Mouse (Mus musculus) hindbrain, embryonic 13.5 days (tissue): ENCODE data around the gene Sox8. TPM values are rescaled to one million over a fixed set of nuclear protein-coding genes. Genes with fewer than 3 reads are reported as not detected.

Source experiments
- ATAC-seq: fragments of 200-750 bp; cut with Nextera tagmentation; 2 replicates; pipeline ENCODE4 v1.8.0; 2017; ENCODE audit warnings: moderate TSS enrichment; ENCODE audit not compliant: low FRiP score
- H3K27ac ChIP-seq: fragments of 300-500 bp; sonication (generic); 2 replicates; pipeline ENCODE4 v1.5.1; 2015; ENCODE audit warnings: inconsistent platforms, mild to moderate bottlenecking, moderate library complexity
- H3K27me3 ChIP-seq: fragments of 300-500 bp; sonication (generic); 2 replicates; pipeline ENCODE4 v1.6.1; 2015; ENCODE audit warnings: mild to moderate bottlenecking, inconsistent platforms
- H3K36me3 ChIP-seq: fragments of 300-500 bp; sonication (generic); 2 replicates; pipeline ENCODE4 v1.6.1; 2015; ENCODE audit warnings: mild to moderate bottlenecking, inconsistent platforms
- H3K4me1 ChIP-seq: fragments of 300-500 bp; sonication (generic); replicated peaks from 2 replicates; pipeline ENCODE4 v1.6.1; 2015; ENCODE audit warnings: inconsistent platforms
- H3K4me2 ChIP-seq: fragments of 300-500 bp; sonication (generic); 2 replicates; pipeline ENCODE4 v1.6.1; 2015; ENCODE audit warnings: inconsistent platforms, mild to moderate bottlenecking, moderate library complexity
- H3K4me3 ChIP-seq: fragments of 300-500 bp; sonication (generic); 2 replicates; pipeline ENCODE4 v1.5.1; 2015; ENCODE audit warnings: mild to moderate bottlenecking, inconsistent platforms
- H3K9ac ChIP-seq: fragments of 300-500 bp; sonication (generic); 2 replicates; pipeline ENCODE4 v1.6.1; 2015; ENCODE audit warnings: mild to moderate bottlenecking, inconsistent platforms
- H3K9me3 ChIP-seq: fragments of 300-500 bp; sonication (generic); 2 replicates; pipeline ENCODE4 v1.6.1; 2016; ENCODE audit warnings: inconsistent platforms
- WGBS: fragments of 180-500 bp; shearing (Covaris S2); methylation state at CpG from one replicate; pipeline ENCODE4 v1.1.7; 2015; 5-methylcytosine and 5-hydroxymethylcytosine counted together
- polyA plus RNA-seq: library from polyadenylated mRNA; unstranded; fragments of >200 nt; fragmentation: Nextera tagmentation; extraction: Ambion mirVana; gene quantifications from 2 replicates; pipeline ENCODE4 v1.2.1, GENCODE M21; 2015

The Sox8 gene
- polyA plus RNA-seq, 1 experiment from 2014 or later = 11.8 TPM

GRCm38 (mm10) chr17:25597537-25597936, 27.1 kb upstream of the Sox8 start:
- Histone ChIP-seq H3K9ac (peak overlapping the region; percentile 24; the same call in 1 of the 2 replicates), H3K9me3 (no peaks in the 10 kb centered on the region), H3K36me3 (peaks cover 20% of the 10 kb centered on the region), H3K4me1 (peaks cover 14% of the 10 kb centered on the region), H3K4me2 (no peak overlapping the region), H3K4me3 (no peak overlapping the region), H3K27ac (no peak overlapping the region; the same call in 1 of the 2 replicates), H3K27me3 (no peaks in the 10 kb centered on the region)
- 75% methylated on average over 3 of the region's 3 CpGs for WGBS
- no peak for ATAC-seq

DNA sequence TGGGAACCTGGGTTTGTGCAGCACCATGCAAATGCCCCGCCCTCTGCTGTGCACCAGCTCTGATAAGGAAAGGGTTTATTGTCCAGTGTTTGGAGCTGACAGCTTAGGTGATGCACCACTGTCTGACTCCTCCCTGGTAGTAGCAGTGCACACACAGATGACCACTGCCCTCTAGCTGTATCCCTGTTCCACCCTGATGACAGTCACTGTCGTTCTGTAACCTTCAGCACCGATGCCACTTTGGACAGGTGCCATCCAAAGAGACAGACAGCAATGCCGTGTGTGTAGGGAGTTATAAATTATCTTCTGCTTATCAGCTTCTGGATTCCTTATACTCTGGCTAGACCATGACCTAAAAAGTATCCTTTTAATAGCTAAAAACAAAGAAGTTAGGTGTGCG, 25.0 kb upstream of the Sox8 start:
- Histone ChIP-seq H3K4me1 (peaks cover 14% of the 10 kb centered on the region), H3K9me3 (no peaks in the 10 kb centered on the region), H3K36me3 (peaks cover 27% of the 10 kb centered on the region), H3K27me3 (no peaks in the 10 kb centered on the region), H3K27ac (no peak overlapping the region), H3K4me3 (no peak overlapping the region), H3K9ac (no peak overlapping the region), H3K4me2 (no peak overlapping the region)
- 87% methylated on average over 5 of the region's 5 CpGs for WGBS
- ATAC-seq = no peak

GRCm38 (mm10) chr17:25593411-25594261, 23.1 kb upstream of the Sox8 start:
- H3K4me2 ChIP-seq = no peak overlapping the region
- WGBS = 72% methylated on average over 22 of the region's 22 CpGs
- H3K9ac ChIP-seq = no peak overlapping the region
- H3K36me3 ChIP-seq = peaks cover 41% of the 10 kb centered on the region
- H3K9me3 ChIP-seq = no peaks in the 10 kb centered on the region
- H3K27ac ChIP-seq = peak overlapping the region; percentile 40; the same call in 1 of the 2 replicates
- H3K4me1 ChIP-seq = peaks cover 14% of the 10 kb centered on the region
- H3K4me3 ChIP-seq = no peak overlapping the region
- H3K27me3 ChIP-seq = no peaks in the 10 kb centered on the region
- ATAC-seq = no peak

DNA sequence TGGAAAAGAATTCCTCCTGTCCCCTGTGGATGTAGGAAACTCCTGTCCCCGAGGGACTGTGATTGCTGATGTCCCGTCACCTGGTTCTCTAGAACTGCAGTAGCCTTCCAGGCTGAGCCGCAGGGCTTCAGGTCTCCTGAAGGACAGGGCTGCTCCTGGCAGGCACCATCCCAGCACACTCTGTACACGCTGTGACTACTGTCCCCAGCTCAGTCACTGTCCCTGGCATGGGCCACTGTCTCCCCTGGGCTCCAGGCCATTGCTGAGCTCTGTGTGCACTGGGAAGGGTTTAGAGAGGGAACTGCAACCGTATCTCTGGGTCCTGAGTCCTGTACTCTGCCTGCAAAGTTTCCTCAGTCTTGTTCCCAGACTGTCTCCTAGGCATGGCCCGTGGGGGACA, 21.9 kb upstream of the Sox8 start:
- H3K9me3 ChIP-seq = no peaks in the 10 kb centered on the region
- ATAC-seq = no peak
- peak overlapping the region; percentile 39; the same call in 1 of the 2 replicates for H3K9ac ChIP-seq
- WGBS = 95% methylated on average over 6 of the region's 6 CpGs
- H3K36me3 ChIP-seq = peaks cover 50% of the 10 kb centered on the region
- no peak overlapping the region for H3K4me3 ChIP-seq
- peaks cover 14% of the 10 kb centered on the region for H3K4me1 ChIP-seq
- no peak overlapping the region for H3K27ac ChIP-seq
- H3K4me2 ChIP-seq = no peak overlapping the region
- H3K27me3 ChIP-seq = no peaks in the 10 kb centered on the region

DNA sequence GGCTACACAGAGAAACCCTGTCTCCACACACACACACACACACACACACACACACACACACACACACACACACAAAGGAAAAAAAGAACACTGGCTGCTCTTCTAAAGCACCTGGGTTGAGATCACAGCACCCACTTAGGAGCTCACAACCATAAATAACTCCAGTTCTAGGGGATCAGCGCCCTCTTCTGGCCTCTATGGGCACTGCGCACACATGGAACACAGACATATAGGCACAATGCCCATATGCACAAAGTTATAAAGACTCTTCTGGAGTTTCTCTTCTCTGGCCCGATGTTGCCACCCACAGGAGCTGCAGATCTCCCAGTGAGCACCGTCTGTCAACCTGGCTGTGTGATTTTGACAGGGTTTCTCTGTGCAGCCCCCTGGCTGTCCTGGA, 20.5 kb upstream of the Sox8 start:
- 84% methylated on average over 4 of the region's 4 CpGs for WGBS
- Histone ChIP-seq H3K9ac (no peak overlapping the region), H3K27me3 (no peaks in the 10 kb centered on the region), H3K4me2 (no peak overlapping the region), H3K36me3 (peaks cover 50% of the 10 kb centered on the region), H3K27ac (no peak overlapping the region), H3K4me3 (no peak overlapping the region), H3K4me1 (peaks cover 14% of the 10 kb centered on the region), H3K9me3 (no peaks in the 10 kb centered on the region)
- ATAC-seq = no peak

GRCm38 (mm10) chr17:25590068-25590467, 19.6 kb upstream of the Sox8 start:
- Histone ChIP-seq H3K9me3 (no peaks in the 10 kb centered on the region), H3K27ac (no peak overlapping the region), H3K4me2 (no peak overlapping the region), H3K4me1 (peaks cover 14% of the 10 kb centered on the region), H3K27me3 (no peaks in the 10 kb centered on the region), H3K4me3 (no peak overlapping the region), H3K36me3 (peaks cover 57% of the 10 kb centered on the region), H3K9ac (no peak overlapping the region)
- no peak for ATAC-seq
- whole genome bisulfite sequencing = 96% methylated on average over 6 of the region's 6 CpGs

- 91% methylated on average over 9 of the region's 9 CpGs for WGBS
- Histone ChIP-seq H3K4me1 (peaks cover 17% of the 10 kb centered on the region), H3K36me3 (peaks cover 41% of the 10 kb centered on the region), H3K9me3 (no peaks in the 10 kb centered on the region), H3K4me3 (no peak overlapping the region), H3K27me3 (no peaks in the 10 kb centered on the region), H3K4me2 (no peak overlapping the region), H3K27ac (no peak overlapping the region), H3K9ac (no peak overlapping the region)
- no peak for ATAC-seq
These were observed 14.2 kb upstream of the Sox8 start for GRCm38 (mm10) chr17:25584646-25585045.

- no peak overlapping the region for H3K9ac ChIP-seq
- no peak for ATAC-seq
- H3K36me3 ChIP-seq = peaks cover 33% of the 10 kb centered on the region
- no peaks in the 10 kb centered on the region for H3K9me3 ChIP-seq
- H3K27ac ChIP-seq = no peak overlapping the region
- no peak overlapping the region for H3K4me2 ChIP-seq
- WGBS = 95% methylated on average over 8 of the region's 8 CpGs
- no peak overlapping the region for H3K4me3 ChIP-seq
- H3K27me3 ChIP-seq = no peaks in the 10 kb centered on the region
- H3K4me1 ChIP-seq = peaks cover 20% of the 10 kb centered on the region
These were observed 13.4 kb upstream of the Sox8 start for GRCm38 (mm10) chr17:25583858-25584257.

DNA sequence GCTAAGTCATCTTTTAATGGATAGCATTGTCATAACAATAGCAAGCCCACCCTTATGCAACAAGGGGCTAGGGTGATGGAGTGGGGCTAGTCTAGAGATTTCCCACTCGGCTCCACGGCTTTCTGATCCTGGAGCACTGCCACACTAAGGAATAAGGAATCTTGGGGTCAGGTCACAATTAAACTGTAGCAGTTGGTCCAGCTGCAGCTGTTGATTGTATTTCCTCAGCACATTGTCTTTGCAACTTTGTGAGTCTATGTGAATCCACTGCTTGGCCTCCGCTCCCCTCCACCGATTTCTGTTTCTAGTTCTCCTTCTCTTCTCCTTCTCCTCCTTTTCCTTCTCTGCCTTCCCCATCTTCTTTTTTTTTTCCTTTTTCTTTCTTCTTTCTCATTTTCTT, 12.6 kb upstream of the Sox8 start:
- no peaks in the 10 kb centered on the region for H3K27me3 ChIP-seq

DNA sequence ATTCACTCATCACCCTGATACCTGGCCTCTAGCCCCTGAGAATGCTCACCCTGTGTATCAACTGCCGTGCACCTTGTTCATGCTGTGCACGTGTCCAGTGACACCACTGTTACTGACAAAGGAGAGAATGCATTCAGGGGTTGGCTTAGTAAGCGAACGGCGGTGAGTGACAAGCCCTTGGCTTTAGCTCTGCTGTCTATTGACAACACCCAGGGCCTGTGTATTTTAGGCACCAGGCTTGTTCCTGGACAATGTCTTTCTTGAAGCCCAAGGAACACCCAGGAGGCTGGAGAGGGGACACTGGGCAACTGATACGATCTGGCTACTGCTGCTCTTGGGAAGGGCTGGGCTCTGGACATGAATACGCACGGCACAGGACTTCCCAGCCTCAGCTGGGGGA, 11.6 kb upstream of the Sox8 start:
- Histone ChIP-seq H3K4me2 (no peak overlapping the region), H3K9ac (no peak overlapping the region)
- ATAC-seq = no peak

More for the DNA sequence above, 12.6 kb upstream of the Sox8 start:
- H3K27ac ChIP-seq = no peak overlapping the region
- H3K4me3 ChIP-seq = no peak overlapping the region
- 66% methylated on average over 4 of the region's 4 CpGs for WGBS
- no peak overlapping the region for H3K9ac ChIP-seq
- no peaks in the 10 kb centered on the region for H3K9me3 ChIP-seq
- H3K4me1 ChIP-seq = peaks cover 28% of the 10 kb centered on the region
- no peak for ATAC-seq
- H3K36me3 ChIP-seq = peaks cover 25% of the 10 kb centered on the region
- no peak overlapping the region for H3K4me2 ChIP-seq

GRCm38 (mm10) chr17:25579332-25580047, 9.0 kb upstream of the Sox8 start:
- WGBS = 8% methylated on average over 21 of the region's 21 CpGs
- Histone ChIP-seq H3K27ac (peak overlapping the region; percentile 82), H3K36me3 (peaks cover under 1% of the 10 kb centered on the region; the same call in 1 of the 2 replicates), H3K9me3 (no peaks in the 10 kb centered on the region), H3K27me3 (no peaks in the 10 kb centered on the region), H3K9ac (peak overlapping the region; percentile 81), H3K4me2 (peak overlapping the region; percentile 91), H3K4me3 (peak overlapping the region; percentile 71), H3K4me1 (peaks cover 50% of the 10 kb centered on the region)
- ATAC-seq = peak; percentile 55

More for the DNA sequence above, 11.6 kb upstream of the Sox8 start:
- Histone ChIP-seq H3K36me3 (peaks cover 16% of the 10 kb centered on the region), H3K4me1 (peaks cover 37% of the 10 kb centered on the region), H3K9me3 (no peaks in the 10 kb centered on the region), H3K27ac (no peak overlapping the region), H3K27me3 (no peaks in the 10 kb centered on the region), H3K4me3 (no peak overlapping the region)
- WGBS = 69% methylated on average over 8 of the region's 8 CpGs

GRCm38 (mm10) chr17:25578920-25579319, 8.4 kb upstream of the Sox8 start, which contains the start of gene Lmf1:
Gene Lmf1 (plus strand): TSS chr17:25579085.
- H3K36me3 ChIP-seq = no peaks in the 10 kb centered on the region
- under 1% methylated on average over 31 of the region's 31 CpGs for WGBS
- peak; percentile 95 for ATAC-seq
- H3K4me1 ChIP-seq = peaks cover 50% of the 10 kb centered on the region
- H3K4me3 ChIP-seq = peak within 1 kb of the TSS; percentile 71
- peak within 1 kb of the TSS; percentile 82 for H3K27ac ChIP-seq
- H3K27me3 ChIP-seq = peaks cover under 1% of the 10 kb centered on the region; the same call in 1 of the 2 replicates
- peak within 1 kb of the TSS; percentile 81 for H3K9ac ChIP-seq
- peak within 1 kb of the TSS; percentile 91 for H3K4me2 ChIP-seq
- no peaks in the 10 kb centered on the region for H3K9me3 ChIP-seq
